Mouse (Mus musculus): ENCODE results near the gene Klhl13. TPM values are rescaled to one million over a fixed set of nuclear protein-coding genes. Genes with fewer than 3 reads are reported as not detected.
A peak's percentile ranks its signal among the peaks of the same experiment; 100 is the strongest.

The Klhl13 gene
- total and polyA plus RNA-seq, 3 experiments = 0.13 to 1.7 (median 0.51) TPM

- in situ Hi-C loops (cut with MboI; ENCODE audit: low pct_ligation_motif_present, low pct_unique_long_range_greater_than_20kb, low sequenced_read_pairs) (no loop called here), dilution Hi-C loops (cut with MboI; ENCODE audit: extremely low pct_ligation_motif_present, extremely low pct_unique_long_range_greater_than_20kb, low sequenced_read_pairs) (no loop called here)
- H3K79me2 ChIP-seq (replicated peaks; ENCODE audit: control insufficient read depth, extremely low read depth, insufficient read depth, poor library complexity, severe bottlenecking) = no peaks in the 10 kb centered on the region
- no peak overlapping the region for H3K9ac ChIP-seq (ENCODE audit: insufficient read depth, low read depth)
- no peaks in the 10 kb centered on the region for H3K9me3 ChIP-seq (replicated peaks; ENCODE audit: low read length)
- no peaks in the 10 kb centered on the region for H3K4me1 ChIP-seq (ENCODE audit: control insufficient read depth in 1 of 2, insufficient read depth in 2 of 2)
- TF ChIP-seq MXI1 (IDR thresholded peaks at IDR 0.05; ENCODE audit: low read depth, low read length) = no peak
- TF ChIP-seq POLR2A (IDR thresholded peaks at IDR 0.05; ENCODE audit: low read depth, low read length) = no peak
- TF ChIP-seq NELFE (IDR thresholded peaks at IDR 0.05; ENCODE audit: low read depth, low read length) = no peak
- no peak for TF ChIP-seq E2F4 (IDR thresholded peaks at IDR 0.05; ENCODE audit: insufficient replicate concordance, low read depth, low read length)
- no peak for TF ChIP-seq MAFK (IDR thresholded peaks at IDR 0.05; ENCODE audit: insufficient replicate concordance, low read length)
- TF ChIP-seq ZC3H11A (IDR thresholded peaks at IDR 0.05; ENCODE audit: low read depth, low read length) = no peak
- TF ChIP-seq MAZ (IDR thresholded peaks at IDR 0.05; ENCODE audit: low read depth, low read length) = no peak
- TF ChIP-seq CTCF (conservative IDR thresholded peaks at IDR 0.05 in 1 of 2, IDR thresholded peaks at IDR 0.05 in 1 of 2; ENCODE audit: low read depth in 2 of 2, low read length in 2 of 2) = no peak
- TF ChIP-seq SIN3A (IDR thresholded peaks at IDR 0.05; ENCODE audit: low read length) = no peak
- TF ChIP-seq MAX (IDR thresholded peaks at IDR 0.05; ENCODE audit: low read length) = no peak
- no peak for TF ChIP-seq GABPA (IDR thresholded peaks at IDR 0.05; ENCODE audit: insufficient replicate concordance, low read depth, low read length)
- TF ChIP-seq CHD1 (IDR thresholded peaks at IDR 0.05; ENCODE audit: low read depth, low read length) = no peak
- no peak for TF ChIP-seq KAT2A (IDR thresholded peaks at IDR 0.05; ENCODE audit: insufficient replicate concordance, low read length)
- no peak for TF ChIP-seq HCFC1 (IDR thresholded peaks at IDR 0.05; ENCODE audit: low read depth, low read length)
- no peak for TF ChIP-seq ELF1 (IDR thresholded peaks at IDR 0.05; ENCODE audit: low read depth, low read length)
- no peak for TF ChIP-seq TCF12 (IDR thresholded peaks at IDR 0.05; ENCODE audit: low read depth, low read length)
- H3K27me3 ChIP-seq (replicated peaks) = no peaks in the 10 kb centered on the region
- H3K27ac ChIP-seq (ENCODE audit: insufficient read depth, low read depth) = no peak overlapping the region
- no peak overlapping the region for H3K4me2 ChIP-seq (ENCODE audit: insufficient read depth, low read depth, poor library complexity, severe bottlenecking)
- DNase-seq (ENCODE audit: extremely low read depth) = no peak
- H3K4me3 ChIP-seq (replicated peaks in 1 of 3; ENCODE audit: low read depth in 2 of 3, low read length in 2 of 3, poor library complexity in 1 of 3) = no peak overlapping the region
- H3K36me3 ChIP-seq (replicated peaks in 1 of 2; ENCODE audit: control insufficient read depth in 1 of 2, insufficient read depth in 1 of 2, low read length in 1 of 2) = no peaks in the 10 kb centered on the region
Observed at GRCm38 (mm10) chrX:23360446-23360845, 4.4 kb downstream of the Klhl13 start.

- Histone ChIP-seq H3K4me2 (ENCODE audit: insufficient read depth, low read depth, poor library complexity, severe bottlenecking) (no peak overlapping the region), H3K9me3 (replicated peaks; ENCODE audit: low read length) (no peaks in the 10 kb centered on the region), H3K79me2 (replicated peaks; ENCODE audit: control insufficient read depth, extremely low read depth, insufficient read depth, poor library complexity, severe bottlenecking) (no peaks in the 10 kb centered on the region), H3K36me3 (replicated peaks in 1 of 2; ENCODE audit: control insufficient read depth in 1 of 2, insufficient read depth in 1 of 2, low read length in 1 of 2) (no peaks in the 10 kb centered on the region), H3K4me3 (replicated peaks in 1 of 3; ENCODE audit: low read depth in 2 of 3, low read length in 2 of 3, poor library complexity in 1 of 3) (no peak overlapping the region), H3K4me1 (ENCODE audit: control insufficient read depth in 1 of 2, insufficient read depth in 2 of 2) (no peaks in the 10 kb centered on the region), H3K9ac (ENCODE audit: insufficient read depth, low read depth) (no peak overlapping the region), H3K27ac (ENCODE audit: insufficient read depth, low read depth) (no peak overlapping the region), H3K27me3 (replicated peaks) (no peaks in the 10 kb centered on the region)
- dilution Hi-C loops (cut with MboI; ENCODE audit: extremely low pct_ligation_motif_present, extremely low pct_unique_long_range_greater_than_20kb, low sequenced_read_pairs) (no loop called here), in situ Hi-C loops (cut with MboI; ENCODE audit: low pct_ligation_motif_present, low pct_unique_long_range_greater_than_20kb, low sequenced_read_pairs) (no loop called here)
- no peak for TF ChIP-seq UBTF (IDR thresholded peaks at IDR 0.05; ENCODE audit: low read depth, low read length)
- TF ChIP-seq E2F4 (IDR thresholded peaks at IDR 0.05; ENCODE audit: insufficient replicate concordance, low read depth, low read length) = no peak
- TF ChIP-seq ZMIZ1 (IDR thresholded peaks at IDR 0.05; ENCODE audit: low read depth, low read length) = no peak
- no peak for TF ChIP-seq MAZ (IDR thresholded peaks at IDR 0.05; ENCODE audit: low read depth, low read length)
- peak in 1 of 2 experiments; percentile 20; a peak in 1 of 4 replicates for TF ChIP-seq CTCF (conservative IDR thresholded peaks at IDR 0.05 in 1 of 2, IDR thresholded peaks at IDR 0.05 in 1 of 2; ENCODE audit: low read depth in 2 of 2, low read length in 2 of 2)
- DNase-seq (ENCODE audit: extremely low read depth) = no peak
Observed at GRCm38 (mm10) chrX:23350083-23350482, 14.8 kb downstream of the Klhl13 start.
